Mouse (Mus musculus) layer of hippocampus, adult 8-10 months (tissue): ENCODE measurements around the gene Iffo2. TPM values are rescaled to one million over a fixed set of nuclear protein-coding genes. Genes with fewer than 3 reads are reported as not detected.
A peak's percentile ranks its signal among the peaks of the same experiment; 100 is the strongest.
"Not testable (repeated sequence)": the region's sequence is repeated elsewhere in the genome, so short reads cannot be mapped to it uniquely, and the experiment has no call there.

Source experiments
- DNase-seq, 2 experiments: peaks; one replicate each; pipeline ENCODE4 v3.0.0; 2022; ENCODE audit warnings: low spot score in 2 of 2
- total RNA-seq, 4 experiments: library from RNA; stranded (reverse); gene quantifications; 2 replicates each; pipeline ENCODE4 v1.2.4; 2022

The Iffo2 gene
- total RNA-seq, result 10 to 100 TPM; 16.0 to 18.5 (median 17.7) TPM

- not testable (repeated sequence) for DNase-seq
These were observed at the start of gene Iffo2 for GRCm38 (mm10) chr4:139530248-139530647. Gene Iffo2, plus strand, starts transcription at chr4:139530548.

- no peak for DNase-seq
These were observed 48.9 kb upstream of the Iffo2 start for GRCm38 (mm10) chr4:139481400-139481799.

GRCm38 (mm10) chr4:139483461-139484105 lies 46.8 kb upstream of the Iffo2 start:
- no peak for DNase-seq

DNA sequence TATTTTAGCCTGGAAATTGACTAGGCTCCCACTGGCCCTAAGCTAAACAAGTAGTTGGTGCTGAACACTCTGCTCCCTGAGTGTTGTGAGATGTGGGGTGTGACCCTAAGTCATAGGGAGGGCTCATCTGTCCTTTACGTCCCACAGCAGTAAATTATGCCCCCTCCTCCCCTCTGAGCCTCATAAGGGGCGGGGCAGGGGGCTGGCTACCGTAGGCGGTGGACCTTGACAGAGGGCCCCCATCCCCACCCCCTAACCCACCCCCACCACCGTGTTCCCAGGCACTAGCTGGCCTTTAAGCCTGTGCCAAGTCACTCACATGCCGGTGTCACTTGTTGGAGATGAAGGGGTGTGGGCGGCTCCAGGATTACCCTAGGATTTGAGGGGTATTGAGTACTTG lies 45.9 kb upstream of the Iffo2 start:
- DNase-seq, result no peak

DNA sequence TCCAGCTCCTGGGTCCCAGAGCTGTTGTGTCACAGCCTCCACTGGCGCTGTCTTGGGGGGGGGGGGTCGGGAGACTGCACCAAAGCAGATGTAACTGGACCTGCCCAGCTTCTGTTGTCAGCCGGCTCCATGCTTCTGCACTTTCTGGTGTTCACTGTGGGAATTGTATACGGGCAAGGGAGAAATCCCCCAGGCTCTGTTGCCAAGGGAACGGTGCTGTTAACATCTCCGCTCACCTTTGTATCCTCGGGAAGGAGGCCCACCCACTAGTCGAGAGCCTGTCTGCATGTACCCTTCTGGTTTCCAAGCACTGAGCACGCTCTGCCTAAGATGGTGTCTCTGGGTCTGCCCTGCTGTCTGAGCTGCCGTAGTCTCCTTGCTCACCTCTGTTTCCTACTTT lies 43.3 kb upstream of the Iffo2 start:
- DNase-seq, result no peak

- no peak for DNase-seq
These were observed 42.0 kb upstream of the Iffo2 start for GRCm38 (mm10) chr4:139488325-139488724.

GRCm38 (mm10) chr4:139489946-139490345 lies 40.4 kb upstream of the Iffo2 start:
- DNase-seq, result peak; percentile 52 to 79

DNA sequence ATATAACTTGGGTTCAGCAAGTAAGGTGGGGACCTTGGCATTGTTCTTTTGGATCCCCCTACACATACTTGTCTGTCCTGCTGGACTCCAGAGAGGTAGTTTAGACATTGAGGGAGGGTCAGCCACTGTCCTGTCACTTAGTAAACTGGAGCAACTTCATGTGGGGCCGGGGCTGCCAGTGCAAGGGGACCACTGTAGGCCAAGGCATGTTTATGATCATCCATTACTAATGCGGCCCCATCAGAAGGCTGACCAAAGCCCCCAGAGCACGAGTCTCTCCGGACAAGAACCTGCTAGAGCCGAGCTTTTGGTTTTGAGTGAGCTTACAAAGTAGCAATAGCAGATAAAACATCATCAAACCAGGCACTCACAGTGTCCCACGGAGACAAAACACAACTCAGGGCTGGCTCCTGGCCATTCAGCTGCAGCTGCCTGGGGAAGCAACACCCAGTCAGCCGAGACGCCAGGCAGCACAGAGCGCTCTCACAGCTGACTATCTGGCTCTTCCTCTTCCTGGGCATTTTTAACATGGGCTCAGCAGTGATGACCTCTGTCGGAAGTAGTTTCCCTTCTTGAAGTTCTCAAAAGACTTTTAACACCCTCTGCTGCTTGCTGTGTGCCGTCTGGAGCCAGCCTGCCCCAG lies 39.8 kb upstream of the Iffo2 start:
- DNase-seq, result peak; percentile 57 to 73

DNA sequence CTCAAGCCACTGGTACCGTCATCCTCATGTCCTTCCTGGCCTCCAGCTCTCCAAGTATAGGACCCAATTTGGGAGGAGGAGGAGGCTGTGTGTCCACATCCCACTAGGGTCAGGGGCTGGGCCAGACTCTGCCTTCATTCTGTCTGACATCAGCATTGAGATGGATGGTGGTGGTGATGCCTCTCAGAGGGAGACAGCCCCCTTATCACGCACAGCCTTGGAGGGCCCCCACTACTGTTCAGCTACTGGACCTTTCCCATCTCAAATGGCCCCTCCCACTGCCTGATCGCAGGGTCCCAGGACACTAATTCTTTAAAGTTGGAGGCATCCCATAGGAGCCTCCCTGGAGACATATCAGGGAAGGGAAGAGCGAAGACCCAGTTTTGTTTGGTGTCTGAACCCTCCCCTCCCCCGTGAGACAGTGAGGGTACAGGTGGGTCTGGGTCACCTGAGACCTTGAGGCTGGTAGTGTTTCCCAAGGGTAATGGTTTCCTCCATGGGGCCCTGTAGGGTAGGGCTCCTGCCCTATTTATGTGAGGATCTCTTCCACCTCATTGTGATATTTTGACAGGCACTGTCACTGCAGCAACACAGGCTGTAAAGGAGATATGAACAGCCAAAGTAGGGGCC lies 38.7 kb upstream of the Iffo2 start:
- DNase-seq, result no peak

DNA sequence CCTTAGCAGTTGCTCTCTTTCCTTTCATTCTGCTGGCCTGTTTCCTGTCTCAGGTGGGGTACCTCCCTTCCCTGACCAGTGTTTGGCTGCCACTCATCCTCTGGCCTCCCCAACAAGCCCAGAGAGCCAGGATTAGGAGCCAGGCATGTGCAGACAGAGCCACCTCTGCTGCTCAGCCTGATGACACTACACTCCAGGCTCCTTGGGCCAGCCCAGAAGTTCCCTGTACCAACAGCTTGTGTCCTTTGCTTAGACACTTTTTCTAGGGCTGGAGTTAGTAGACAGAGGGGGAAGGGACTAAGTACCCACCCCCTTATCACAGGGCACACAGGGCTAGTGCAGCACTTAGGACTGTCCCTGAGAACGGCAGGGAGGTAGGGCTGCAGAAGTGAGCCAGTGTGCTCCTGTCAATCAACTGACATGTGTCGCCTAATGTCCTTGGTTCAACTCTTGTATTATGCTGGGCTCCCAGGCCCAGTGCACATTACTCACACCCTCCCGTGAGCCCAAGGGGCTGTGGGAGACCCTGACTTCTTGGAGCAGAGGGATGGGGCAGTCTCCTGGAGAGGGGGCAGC lies 38.0 kb upstream of the Iffo2 start:
- DNase-seq, result no peak

GRCm38 (mm10) chr4:139493227-139494025 lies 36.9 kb upstream of the Iffo2 start:
- no peak for DNase-seq

- DNase-seq, result peak; percentile 43 to 48
These were observed 29.5 kb upstream of the Iffo2 start for GRCm38 (mm10) chr4:139500814-139501213.

- no peak for DNase-seq
These were observed 28.6 kb upstream of the Iffo2 start for GRCm38 (mm10) chr4:139501702-139502101.

GRCm38 (mm10) chr4:139503919-139504318 lies 26.4 kb upstream of the Iffo2 start:
- DNase-seq, result no peak

GRCm38 (mm10) chr4:139505716-139506115 lies 24.6 kb upstream of the Iffo2 start:
- DNase-seq, result no peak

GRCm38 (mm10) chr4:139506727-139507126 lies 23.6 kb upstream of the Iffo2 start:
- DNase-seq, result no peak

DNA sequence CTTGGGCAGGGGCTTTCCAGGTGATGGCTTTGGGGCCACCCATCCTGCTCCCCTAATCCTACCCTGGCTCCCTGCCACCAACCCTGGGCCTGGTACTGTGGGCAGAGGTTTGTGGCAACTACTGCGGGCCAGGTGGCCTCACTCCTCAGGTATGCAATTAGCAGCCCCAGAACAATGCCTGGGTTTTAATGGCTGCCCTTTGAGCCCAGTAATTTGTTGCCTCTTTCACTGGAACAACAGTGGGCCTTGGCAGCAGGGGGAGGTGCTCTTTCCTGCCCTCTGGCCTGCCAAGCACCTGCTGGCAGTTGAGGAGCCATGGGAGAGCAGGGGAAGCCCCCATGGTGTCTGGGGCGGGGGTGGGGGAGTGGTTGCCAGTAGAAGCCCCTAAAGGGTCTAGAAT lies 21.3 kb upstream of the Iffo2 start:
- no peak for DNase-seq

DNA sequence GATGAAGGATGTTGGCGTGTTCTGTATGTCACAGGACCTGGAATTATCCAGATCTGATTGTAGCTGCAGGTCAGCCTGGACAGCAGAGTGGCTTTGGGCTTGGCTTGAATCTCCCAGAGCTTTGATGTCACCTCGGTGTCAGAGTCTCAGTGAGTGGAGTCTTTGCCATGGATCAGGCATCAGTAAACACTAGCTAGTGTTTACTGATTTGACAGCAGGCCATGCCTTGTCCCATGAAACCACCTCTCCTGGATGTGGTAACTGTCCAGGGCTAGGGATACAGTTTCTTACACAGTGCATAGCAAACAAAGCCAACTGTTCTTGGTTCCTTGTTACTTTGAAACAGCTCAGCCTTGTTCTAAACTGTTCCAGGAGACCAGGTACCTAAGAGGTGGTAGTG lies 18.8 kb upstream of the Iffo2 start:
- no peak for DNase-seq

DNA sequence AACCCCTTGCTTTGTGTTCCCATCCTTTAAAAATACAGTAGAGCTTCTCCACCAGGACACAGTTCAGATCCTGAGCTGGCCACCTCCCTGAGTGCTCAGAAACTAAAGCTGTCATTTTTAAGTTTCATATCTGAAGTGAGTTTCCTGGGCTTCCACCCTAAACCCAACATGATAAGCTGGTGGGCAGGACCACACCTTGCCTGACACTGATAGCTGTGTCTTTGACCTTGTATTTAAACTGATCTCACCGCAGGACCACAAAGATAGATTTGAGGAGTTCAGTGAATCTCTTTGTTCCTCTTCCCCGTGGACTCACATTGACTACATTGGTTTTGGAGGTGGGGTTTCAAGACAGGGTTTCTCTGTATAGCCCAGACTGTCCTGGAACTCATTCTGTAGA lies 17.4 kb upstream of the Iffo2 start:
- no peak for DNase-seq

GRCm38 (mm10) chr4:139519221-139519620 lies 11.1 kb upstream of the Iffo2 start:
- no peak for DNase-seq

DNA sequence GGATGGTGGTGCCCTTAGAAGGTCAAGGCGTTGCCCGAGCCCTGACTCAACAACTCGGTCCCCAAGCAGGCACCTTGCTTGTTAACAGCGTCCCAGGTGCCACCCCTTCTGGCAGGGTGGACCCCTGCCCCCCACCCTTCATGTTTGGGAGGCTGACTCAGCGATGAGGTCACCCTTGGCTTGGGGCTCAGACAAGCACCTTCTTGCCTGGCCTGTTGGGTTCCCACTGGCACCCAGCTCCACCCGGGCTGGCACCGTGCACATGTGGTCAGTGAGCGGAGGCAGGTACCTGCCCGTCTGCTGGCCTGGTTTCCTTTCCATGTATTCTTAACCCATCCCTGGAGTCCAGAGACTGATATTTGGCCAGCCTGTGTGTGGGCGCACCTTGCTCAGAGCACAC lies 8.4 kb upstream of the Iffo2 start:
- no peak for DNase-seq

DNA sequence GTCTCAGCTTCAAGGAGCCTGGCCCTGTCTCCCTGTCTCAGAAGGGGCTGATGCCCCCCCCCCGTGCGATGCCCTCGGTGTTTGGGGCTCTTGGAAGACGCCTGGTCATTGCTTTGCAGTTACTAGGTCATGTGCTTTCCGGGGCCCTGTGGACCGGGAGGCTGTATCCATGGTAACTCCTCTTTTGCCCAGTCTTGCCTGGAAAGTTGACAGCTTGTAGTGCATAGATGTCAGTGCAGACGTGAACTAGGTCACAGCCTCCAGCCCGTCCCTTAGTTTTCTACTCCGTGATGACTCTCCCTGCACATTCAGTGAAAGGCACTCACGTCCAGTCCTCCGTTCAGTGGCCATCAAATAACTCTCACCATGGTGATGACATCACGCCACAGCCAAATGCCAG lies 3.9 kb upstream of the Iffo2 start:
- DNase-seq, result peak; percentile 18 to 26
